Mouse (Mus musculus): ENCODE results near the gene Slc45a2. TPM values are rescaled to one million over a fixed set of nuclear protein-coding genes. Genes with fewer than 3 reads are reported as not detected.
A peak's percentile ranks its signal among the peaks of the same experiment; 100 is the strongest.

Gene Slc45a2
- polyA plus RNA-seq, 1 experiment: 0.11 TPM

GRCm38 (mm10) chr15:11041229-11041628 is 40.7 kb downstream of the Slc45a2 start:
- no peak for TF ChIP-seq POLR2A (IDR thresholded peaks at IDR 0.05; ENCODE audit: borderline replicate concordance, extremely low read depth, insufficient read depth, insufficient read length, poor library complexity, severe bottlenecking)
- DNase-seq (ENCODE audit: low read depth): no peak

DNA sequence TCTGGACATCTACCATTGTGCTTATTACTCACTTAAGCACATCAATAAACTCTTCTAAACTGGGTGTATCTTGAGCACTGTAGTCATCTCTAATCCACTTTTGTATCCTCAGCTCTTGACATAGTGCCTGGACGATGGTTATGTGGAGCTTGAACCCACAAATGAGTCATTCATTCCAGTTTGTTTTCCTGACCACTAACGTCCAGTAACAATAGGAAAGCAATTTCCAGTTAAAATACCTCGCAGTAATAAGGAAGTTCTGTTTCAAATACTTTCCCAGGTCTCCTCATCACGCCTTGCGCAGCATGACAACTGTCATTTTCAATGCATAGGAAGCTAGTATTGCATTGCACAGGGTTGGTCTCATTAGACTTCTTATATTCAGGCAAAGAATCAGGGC is 42.3 kb downstream of the Slc45a2 start:
- no peak for DNase-seq (ENCODE audit: low read depth)
- no peak for TF ChIP-seq CTCF (IDR thresholded peaks at IDR 0.05; ENCODE audit: borderline replicate concordance, extremely low read depth, insufficient read depth, insufficient read length)
- TF ChIP-seq POLR2A (IDR thresholded peaks at IDR 0.05; ENCODE audit: borderline replicate concordance, extremely low read depth, insufficient read depth, insufficient read length, poor library complexity, severe bottlenecking): no peak

- peak; percentile 47 for DNase-seq (ENCODE audit: low read depth)
- no peak for TF ChIP-seq CTCF (IDR thresholded peaks at IDR 0.05; ENCODE audit: borderline replicate concordance, extremely low read depth, insufficient read depth, insufficient read length)
These were observed 53.3 kb downstream of the Slc45a2 start for GRCm38 (mm10) chr15:11053678-11054439.

GRCm38 (mm10) chr15:11054440-11055080 is 54.0 kb downstream of the Slc45a2 start:
- no peak for TF ChIP-seq POLR2A (IDR thresholded peaks at IDR 0.05; ENCODE audit: borderline replicate concordance, extremely low read depth, insufficient read depth, insufficient read length, poor library complexity, severe bottlenecking)
- DNase-seq (ENCODE audit: low read depth): no peak

GRCm38 (mm10) chr15:11062903-11063302 is 62.4 kb downstream of the Slc45a2 start:
- DNase-seq (ENCODE audit: low read depth): no peak
- TF ChIP-seq CTCF (IDR thresholded peaks at IDR 0.05; ENCODE audit: borderline replicate concordance, extremely low read depth, insufficient read depth, insufficient read length) (no peak), POLR2A (IDR thresholded peaks at IDR 0.05; ENCODE audit: borderline replicate concordance, extremely low read depth, insufficient read depth, insufficient read length, poor library complexity, severe bottlenecking) (no peak)

DNA sequence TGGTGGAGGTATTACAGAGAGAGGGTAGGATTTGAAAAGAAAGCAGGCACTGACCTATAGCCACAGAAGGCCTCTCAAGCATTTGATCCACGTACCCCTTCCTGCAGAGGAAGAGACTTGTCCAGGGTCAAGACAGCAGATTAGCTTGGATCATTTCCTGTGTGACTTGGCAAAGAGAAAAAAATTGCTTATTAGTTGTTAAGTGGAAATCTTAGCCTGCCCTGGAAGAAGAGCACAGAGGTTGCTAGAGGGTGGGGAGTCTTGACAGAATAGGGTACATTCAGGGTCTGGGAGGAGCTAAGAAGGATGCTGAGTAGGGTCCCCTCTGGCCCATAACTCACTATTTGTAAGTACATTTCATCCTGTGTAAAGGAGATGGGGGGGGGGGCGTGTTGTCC is 63.6 kb downstream of the Slc45a2 start:
- no peak for DNase-seq (ENCODE audit: low read depth)
- TF ChIP-seq POLR2A (IDR thresholded peaks at IDR 0.05; ENCODE audit: borderline replicate concordance, extremely low read depth, insufficient read depth, insufficient read length, poor library complexity, severe bottlenecking): no peak
- TF ChIP-seq CTCF (IDR thresholded peaks at IDR 0.05; ENCODE audit: borderline replicate concordance, extremely low read depth, insufficient read depth, insufficient read length): no peak

DNA sequence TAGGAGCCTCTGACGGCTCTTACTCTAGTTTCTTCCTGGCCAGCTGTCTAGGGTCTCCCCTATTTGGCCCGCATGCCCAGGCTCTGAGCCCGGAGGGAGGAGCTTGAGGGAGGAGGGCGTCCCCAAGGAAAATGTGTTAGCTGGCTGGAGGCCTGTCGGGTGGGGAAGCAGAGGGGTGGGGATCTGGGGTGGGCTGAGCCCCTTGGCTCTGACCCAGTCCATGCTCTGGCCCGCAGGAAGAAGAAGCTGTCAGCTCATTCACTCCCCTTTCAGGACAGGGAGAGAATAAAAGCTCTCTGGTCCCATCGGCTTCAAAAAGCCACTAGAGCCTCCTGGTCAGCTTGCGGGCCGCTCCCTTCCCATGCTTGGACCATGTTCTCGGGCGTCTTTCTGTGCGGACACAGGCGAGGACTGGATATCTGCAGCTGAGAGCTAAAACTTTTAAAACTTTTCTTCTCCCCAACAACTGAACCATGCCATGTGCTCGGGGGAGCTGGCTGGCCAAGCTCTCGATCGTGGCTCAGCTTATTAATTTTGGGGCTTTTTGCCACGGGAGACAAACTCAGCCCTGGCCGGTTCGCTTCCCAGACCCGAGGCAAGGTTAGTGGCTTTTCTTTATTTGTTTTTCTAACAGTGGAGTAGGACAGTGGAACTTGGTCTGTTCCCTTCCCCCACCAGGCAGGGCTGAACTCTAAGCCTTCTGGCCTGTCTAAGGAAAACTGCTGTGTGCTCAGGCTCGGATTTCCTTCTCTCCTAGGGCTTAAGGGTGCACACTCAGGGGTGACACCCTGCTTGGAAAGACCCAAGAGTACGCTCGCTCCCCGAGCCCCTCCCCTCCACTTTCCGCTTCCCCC is 64.3 kb downstream of the Slc45a2 start, which contains the start of gene Adamts12:
TSS of gene Adamts12 (plus strand) at position 233 of the 854 bp plus-strand sequence.
- TF ChIP-seq POLR2A (IDR thresholded peaks at IDR 0.05; ENCODE audit: borderline replicate concordance, extremely low read depth, insufficient read depth, insufficient read length, poor library complexity, severe bottlenecking) (no peak), CTCF (IDR thresholded peaks at IDR 0.05; ENCODE audit: borderline replicate concordance, extremely low read depth, insufficient read depth, insufficient read length) (no peak)
- peak; percentile 90 for DNase-seq (ENCODE audit: low read depth)

DNA sequence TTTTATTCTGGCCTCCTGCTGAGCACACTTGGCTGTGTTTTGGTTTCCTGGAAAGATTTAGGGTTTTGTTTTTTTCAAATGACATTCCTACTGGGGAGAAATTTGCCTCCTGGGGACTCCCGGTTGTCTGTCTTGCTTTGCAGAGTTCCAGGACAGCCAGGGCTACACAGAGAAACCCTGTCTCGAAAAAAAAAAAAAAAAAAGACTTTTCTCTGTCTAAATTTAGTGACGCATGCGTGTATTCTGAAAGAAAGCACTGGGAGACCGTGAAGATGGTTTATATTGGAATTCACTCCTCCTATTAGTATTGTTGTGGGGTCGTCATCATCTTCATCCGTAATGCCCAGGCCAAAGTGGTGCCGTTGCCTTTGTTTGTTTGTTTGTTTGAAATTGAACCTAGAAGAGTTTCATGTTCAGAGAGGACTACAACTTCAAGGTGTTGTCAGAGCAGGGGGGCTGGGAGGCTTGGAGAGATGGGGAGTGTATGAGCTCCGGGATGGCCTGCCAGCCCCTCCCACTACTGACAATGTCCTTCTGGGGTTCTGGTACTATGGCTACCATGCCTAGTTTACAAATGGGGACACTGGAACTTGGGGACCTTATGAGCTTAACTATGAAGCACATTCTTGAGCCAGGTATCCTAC is 65.1 kb downstream of the Slc45a2 start:
- peak; percentile 19 for DNase-seq (ENCODE audit: low read depth)
- TF ChIP-seq POLR2A (IDR thresholded peaks at IDR 0.05; ENCODE audit: borderline replicate concordance, extremely low read depth, insufficient read depth, insufficient read length, poor library complexity, severe bottlenecking) (no peak), CTCF (IDR thresholded peaks at IDR 0.05; ENCODE audit: borderline replicate concordance, extremely low read depth, insufficient read depth, insufficient read length) (no peak)

DNA sequence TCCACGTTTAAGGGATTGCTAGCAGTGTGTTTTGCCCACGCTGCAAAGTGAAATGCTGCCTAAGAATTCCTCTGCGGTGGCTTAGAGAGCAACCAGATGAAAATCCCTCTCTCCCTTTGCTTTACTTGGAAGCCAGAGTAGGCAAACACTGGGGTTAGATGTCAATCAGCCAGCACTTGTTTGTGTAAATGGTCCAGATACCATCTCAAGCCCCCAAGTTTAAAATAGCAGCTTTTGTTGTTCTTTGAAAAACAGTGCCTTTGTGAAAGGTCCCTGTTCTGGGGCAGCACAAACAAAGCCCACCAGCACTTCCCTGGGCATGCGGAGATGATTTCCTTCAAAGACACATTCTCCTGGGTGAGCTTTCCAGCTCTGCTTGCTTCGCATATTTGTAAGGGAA is 65.8 kb downstream of the Slc45a2 start:
- DNase-seq (ENCODE audit: low read depth): peak; percentile 52

GRCm38 (mm10) chr15:11067891-11068290 is 67.4 kb downstream of the Slc45a2 start:
- no peak for DNase-seq (ENCODE audit: low read depth)
- TF ChIP-seq CTCF (IDR thresholded peaks at IDR 0.05; ENCODE audit: borderline replicate concordance, extremely low read depth, insufficient read depth, insufficient read length): no peak
- TF ChIP-seq POLR2A (IDR thresholded peaks at IDR 0.05; ENCODE audit: borderline replicate concordance, extremely low read depth, insufficient read depth, insufficient read length, poor library complexity, severe bottlenecking): no peak

More for the DNA sequence above, 65.8 kb downstream of the Slc45a2 start:
- no peak for TF ChIP-seq POLR2A (IDR thresholded peaks at IDR 0.05; ENCODE audit: borderline replicate concordance, extremely low read depth, insufficient read depth, insufficient read length, poor library complexity, severe bottlenecking)

- no peak for DNase-seq (ENCODE audit: low read depth)
- no peak for TF ChIP-seq POLR2A (IDR thresholded peaks at IDR 0.05; ENCODE audit: borderline replicate concordance, extremely low read depth, insufficient read depth, insufficient read length, poor library complexity, severe bottlenecking)
- TF ChIP-seq CTCF (IDR thresholded peaks at IDR 0.05; ENCODE audit: borderline replicate concordance, extremely low read depth, insufficient read depth, insufficient read length): no peak
These were observed 75.3 kb downstream of the Slc45a2 start for GRCm38 (mm10) chr15:11075726-11076361.

Other genes starting within 250 kb of the Slc45a2 start
- gene C1qtnf3, start 48.4 kb upstream of the Slc45a2 start, polyA plus RNA-seq (2012; rRNA removed): 0.92 and 3.6 TPM in 2 replicates
- 5.6 and 7.8 TPM in 2 replicates for gene Amacr, start 19.0 kb upstream of the Slc45a2 start, polyA plus RNA-seq (2012; rRNA removed)
- gene Rxfp3, start 37.3 kb downstream of the Slc45a2 start, polyA plus RNA-seq (2012; rRNA removed): 1.0 and 2.3 TPM in 2 replicates
- gene Adamts12, start 64.1 kb downstream of the Slc45a2 start, polyA plus RNA-seq (2012; rRNA removed): 2.0 and 4.9 TPM in 2 replicates

Measured in brain, embryonic 14.5 days (tissue).